Mouse (Mus musculus) erythroblast, embryonic 14.5 days (primary cell): ENCODE results near the gene Nol10.

Experiments used
- GATA1 ChIP-seq: IDR thresholded peaks from 2 replicates; pipeline ENCODE4 v1.6.1; 2012; ENCODE audit warnings: low read length, inconsistent platforms, mixed read lengths
- TAL1 ChIP-seq: IDR thresholded peaks from 3 replicates; pipeline ENCODE4 v1.6.1; 2012; ENCODE audit warnings: low read length, inconsistent platforms, mixed read lengths

- TF ChIP-seq TAL1 (no peak), GATA1 (no peak)
Measured at GRCm38 (mm10) chr12:17471405-17471804, 123.1 kb downstream of the Nol10 start.
